Mouse (Mus musculus) heart, postnatal 0 days (tissue): ENCODE results near the gene Acsf2. TPM values are rescaled to one million over a fixed set of nuclear protein-coding genes. Genes with fewer than 3 reads are reported as not detected.

ENCODE experiments used
- ATAC-seq: fragments of 200-750 bp; cut with Nextera tagmentation; 2 replicates; pipeline ENCODE4 v1.8.0; 2017; ENCODE audit warnings: low read depth, moderate number of reproducible peaks, moderate library complexity; ENCODE audit not compliant: insufficient read depth
- DNase-seq: peaks from one replicate; pipeline ENCODE4 v3.0.0-alpha.2; 2016; ENCODE audit warnings: low spot score
- H3K27ac ChIP-seq: fragments of 300-500 bp; sonication (generic); 2 replicates; pipeline ENCODE4 v1.5.1; 2014; ENCODE audit warnings: low read depth, mild to moderate bottlenecking
- H3K27me3 ChIP-seq: fragments of 300-500 bp; sonication (generic); 2 replicates; pipeline ENCODE4 v1.6.1; 2014; ENCODE audit warnings: low read length, mixed read lengths; ENCODE audit not compliant: control insufficient read depth, insufficient read depth
- H3K36me3 ChIP-seq: fragments of 300-500 bp; sonication (generic); replicated peaks from 2 replicates; pipeline ENCODE4 v1.6.1; 2014; ENCODE audit warnings: low read length, mixed read lengths; ENCODE audit not compliant: control insufficient read depth, insufficient read depth
- H3K4me1 ChIP-seq: fragments of 300-500 bp; sonication (generic); 2 replicates; pipeline ENCODE4 v1.6.1; 2014; ENCODE audit warnings: antibody characterized with exemption; ENCODE audit not compliant: control insufficient read depth, insufficient read depth
- H3K4me2 ChIP-seq: fragments of 300-500 bp; sonication (generic); 2 replicates; pipeline ENCODE4 v1.6.1; 2014; ENCODE audit warnings: low read depth, mild to moderate bottlenecking, low read length, moderate library complexity
- H3K4me3 ChIP-seq: fragments of 300-500 bp; sonication (generic); 2 replicates; pipeline ENCODE4 v1.5.1; 2014; ENCODE audit warnings: low read depth, low read length
- H3K9ac ChIP-seq: fragments of 300-500 bp; sonication (generic); replicated peaks from 2 replicates; pipeline ENCODE4 v1.6.1; 2014; ENCODE audit warnings: low read depth, low read length, mixed read lengths
- H3K9me3 ChIP-seq: fragments of 300-500 bp; sonication (generic); replicated peaks from 2 replicates; pipeline ENCODE4 v1.6.1; 2016; ENCODE audit warnings: low read length; ENCODE audit not compliant: control insufficient read depth
- CTCF ChIP-seq: IDR thresholded peaks from 2 replicates; pipeline ENCODE4 v1.5.1; 2016; ENCODE audit warnings: antibody characterized with exemption, control low read depth, low read depth
- EP300 ChIP-seq: IDR thresholded peaks from 2 replicates; pipeline ENCODE4 v1.6.1; 2016; ENCODE audit warnings: antibody characterized with exemption, low read depth
- WGBS: fragments of 180-500 bp; shearing (Covaris S2); extraction: QIAGEN DNeasy Blood & Tissue Kit; methylation state at CpG from one replicate; pipeline ENCODE4 v1.1.7; 2014; 5-methylcytosine and 5-hydroxymethylcytosine counted together
- polyA plus RNA-seq: library from polyadenylated mRNA; unstranded; fragments of >200 nt; fragmentation: Nextera tagmentation; extraction: Ambion mirVana; gene quantifications from 2 replicates; pipeline ENCODE4 v1.2.1, GENCODE M21; 2015
- total RNA-seq: library from RNA; depleted of rRNA; stranded (reverse); fragments of >200 nt; gene quantifications from 2 replicates; pipeline ENCODE4 v1.2.3, GENCODE M21; 2014; ENCODE audit warnings: low replicate concordance

Gene Acsf2
- total and polyA plus RNA-seq, 2 experiments from 2014 or later: 2.6 to 6.6 TPM

DNA sequence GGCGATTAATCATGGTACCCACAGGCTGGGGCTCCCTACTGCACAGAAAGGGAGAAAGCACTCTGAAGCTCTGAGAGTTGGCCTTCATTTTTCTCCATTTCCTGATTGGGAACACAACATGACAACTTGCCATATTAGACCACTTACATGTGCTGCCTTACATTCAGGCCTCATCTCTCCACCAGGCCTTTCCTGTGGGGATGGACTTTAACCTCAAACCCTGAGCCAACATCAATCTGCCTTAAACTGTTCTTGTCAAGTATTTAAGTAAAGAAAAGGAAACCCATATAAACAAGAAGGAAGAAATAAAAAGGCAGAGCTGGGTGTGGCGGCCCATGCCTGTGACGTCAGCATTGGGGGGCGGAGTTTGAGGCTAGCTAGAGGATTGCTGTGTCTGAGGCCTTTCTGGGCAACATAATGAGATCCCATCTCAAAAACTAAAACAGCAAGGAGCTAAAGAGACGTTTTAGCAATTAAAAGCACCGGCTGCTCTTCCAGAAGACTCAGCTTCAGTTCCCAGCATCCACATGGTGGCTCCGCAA is 5.3 kb downstream of the Acsf2 start:
- TF ChIP-seq CTCF: no peak
- no peak for TF ChIP-seq EP300
- no peak overlapping the region; the same call in 1 of the 2 replicates for H3K27ac ChIP-seq
- no peak overlapping the region for H3K4me2 ChIP-seq
- ATAC-seq: no peak
- H3K36me3 ChIP-seq: no peaks in the 10 kb centered on the region
- DNase-seq: no peak
- WGBS: 68% methylated on average over 7 of the region's 7 CpGs
- no peaks in the 10 kb centered on the region for H3K27me3 ChIP-seq
- peaks cover 2% of the 10 kb centered on the region; the same call in 1 of the 2 replicates for H3K4me1 ChIP-seq
- no peaks in the 10 kb centered on the region for H3K9me3 ChIP-seq
- no peak overlapping the region for H3K4me3 ChIP-seq
- no peak overlapping the region for H3K9ac ChIP-seq

DNA sequence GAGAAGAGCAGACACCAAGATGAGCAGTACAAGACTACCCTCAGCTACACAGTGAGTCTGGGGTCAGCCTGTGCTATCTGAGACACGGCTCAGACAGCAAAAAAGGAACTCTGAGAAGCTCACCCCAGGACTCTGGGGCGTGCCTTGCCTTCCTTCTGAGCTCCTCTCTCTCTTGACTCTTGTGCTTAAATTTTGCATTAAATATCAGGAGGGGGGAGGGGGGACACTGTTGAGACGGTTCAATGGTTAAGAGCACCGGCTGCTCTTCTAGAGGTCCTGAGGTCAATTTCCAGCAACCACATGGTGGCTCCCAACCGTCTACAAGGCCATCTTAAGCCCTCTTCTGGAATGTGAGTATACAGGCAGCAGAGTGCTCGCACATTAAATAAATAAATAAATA is 14.2 kb downstream of the Acsf2 start:
- H3K9me3 ChIP-seq: no peaks in the 10 kb centered on the region
- H3K9ac ChIP-seq: no peak overlapping the region
- H3K4me1 ChIP-seq: no peaks in the 10 kb centered on the region
- H3K4me3 ChIP-seq: no peak overlapping the region
- no peak overlapping the region for H3K4me2 ChIP-seq
- no peaks in the 10 kb centered on the region for H3K36me3 ChIP-seq
- no peak overlapping the region for H3K27ac ChIP-seq
- H3K27me3 ChIP-seq: no peaks in the 10 kb centered on the region
- DNase-seq: no peak
- 83% methylated on average over 6 of the region's 6 CpGs for WGBS
- ATAC-seq: no peak
- TF ChIP-seq EP300 (no peak), CTCF (no peak)

DNA sequence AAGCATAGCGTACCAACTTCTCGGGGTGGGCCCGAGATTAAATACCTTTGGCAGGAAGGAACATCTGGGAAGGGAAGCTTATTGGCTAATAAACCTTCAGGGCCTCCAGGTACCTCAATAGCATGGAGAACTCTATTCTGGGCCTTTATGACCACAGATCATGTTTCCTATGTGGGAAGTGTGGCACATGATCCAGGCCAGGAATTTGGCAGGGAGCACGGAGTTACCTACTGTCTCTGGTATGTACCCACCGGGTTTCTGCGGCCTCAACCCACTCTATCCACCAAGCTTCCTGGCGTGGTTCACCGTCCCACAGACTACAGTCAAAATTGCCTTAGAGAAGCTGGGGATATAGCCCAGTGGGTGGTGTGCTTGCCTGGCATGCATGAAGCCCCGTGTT is 16.6 kb downstream of the Acsf2 start:
- no peak overlapping the region for H3K4me2 ChIP-seq
- ATAC-seq (no peak), DNase-seq (no peak)
- H3K4me3 ChIP-seq: no peak overlapping the region
- no peak overlapping the region for H3K27ac ChIP-seq
- H3K36me3 ChIP-seq: no peaks in the 10 kb centered on the region
- TF ChIP-seq EP300: no peak
- TF ChIP-seq CTCF: no peak
- no peaks in the 10 kb centered on the region for H3K27me3 ChIP-seq
- WGBS: 80% methylated on average over 9 of the region's 9 CpGs
- H3K9me3 ChIP-seq: no peaks in the 10 kb centered on the region
- no peaks in the 10 kb centered on the region for H3K4me1 ChIP-seq
- no peak overlapping the region for H3K9ac ChIP-seq

DNA sequence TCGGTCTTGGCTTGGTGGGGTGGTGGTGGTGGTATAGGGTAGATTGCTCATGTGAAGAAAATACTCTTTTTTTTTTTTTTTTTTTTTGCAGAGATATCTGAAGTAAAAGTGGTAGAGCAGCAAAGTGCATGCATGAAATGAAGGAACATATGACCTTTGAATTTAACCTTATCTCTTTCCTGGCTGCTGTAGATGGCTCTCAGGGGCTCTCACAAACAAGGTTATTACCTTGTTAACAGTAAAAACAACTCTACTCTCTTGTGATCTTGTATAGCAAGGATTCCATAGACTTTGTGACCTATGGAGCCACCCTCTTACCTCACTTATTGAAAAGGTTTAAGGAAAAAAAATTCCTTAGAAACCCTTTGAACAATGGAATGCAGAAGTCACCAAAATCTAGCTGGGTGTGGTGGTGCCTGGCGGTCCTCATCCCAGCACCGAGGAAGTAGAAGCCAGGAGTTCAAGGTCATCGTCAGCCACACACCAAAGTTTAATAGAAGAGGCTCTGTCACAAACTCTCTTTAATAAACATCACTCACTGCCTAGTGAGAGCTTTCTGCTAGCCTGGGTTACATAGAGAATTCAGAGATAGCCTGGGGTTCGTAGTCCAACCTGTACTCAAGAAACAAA is 21.4 kb downstream of the Acsf2 start:
- Histone ChIP-seq H3K9me3 (no peaks in the 10 kb centered on the region), H3K36me3 (no peaks in the 10 kb centered on the region; the same call in 1 of the 2 replicates), H3K4me1 (no peaks in the 10 kb centered on the region), H3K27me3 (no peaks in the 10 kb centered on the region), H3K27ac (no peak overlapping the region), H3K9ac (no peak overlapping the region), H3K4me3 (no peak overlapping the region), H3K4me2 (no peak overlapping the region)
- ATAC-seq (no peak), DNase-seq (no peak)
- TF ChIP-seq EP300: no peak
- TF ChIP-seq CTCF: no peak
- 87% methylated on average over 5 of the region's 5 CpGs for WGBS

DNA sequence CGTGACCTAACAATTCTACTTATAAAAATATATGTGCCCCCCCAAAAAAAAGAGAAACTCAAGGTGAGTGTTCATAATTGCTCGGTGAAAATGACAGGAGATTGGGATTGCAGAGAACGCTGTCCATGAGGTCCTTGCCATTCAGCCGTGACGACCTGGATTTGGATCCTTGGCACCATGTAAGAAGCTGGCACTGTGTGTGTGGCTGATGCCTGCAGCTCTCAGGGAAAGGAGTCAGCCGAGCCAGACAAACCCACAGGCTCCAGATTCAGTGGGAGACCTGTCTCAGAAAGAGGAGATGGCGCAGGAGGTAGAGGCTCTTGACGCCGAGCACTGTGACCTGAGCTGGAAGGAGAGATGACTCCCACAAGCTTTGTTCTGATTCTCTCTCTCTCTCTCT is 25.3 kb downstream of the Acsf2 start:
- no peaks in the 10 kb centered on the region for H3K4me1 ChIP-seq
- no peak overlapping the region for H3K27ac ChIP-seq
- H3K27me3 ChIP-seq: no peaks in the 10 kb centered on the region
- no peak overlapping the region for H3K9ac ChIP-seq
- no peaks in the 10 kb centered on the region; the same call in 1 of the 2 replicates for H3K36me3 ChIP-seq
- WGBS: 89% methylated on average over 9 of the region's 9 CpGs
- ATAC-seq: no peak
- H3K4me3 ChIP-seq: no peak overlapping the region
- no peaks in the 10 kb centered on the region for H3K9me3 ChIP-seq
- no peak overlapping the region for H3K4me2 ChIP-seq
- DNase-seq: no peak
- TF ChIP-seq EP300 (no peak), CTCF (no peak)

DNA sequence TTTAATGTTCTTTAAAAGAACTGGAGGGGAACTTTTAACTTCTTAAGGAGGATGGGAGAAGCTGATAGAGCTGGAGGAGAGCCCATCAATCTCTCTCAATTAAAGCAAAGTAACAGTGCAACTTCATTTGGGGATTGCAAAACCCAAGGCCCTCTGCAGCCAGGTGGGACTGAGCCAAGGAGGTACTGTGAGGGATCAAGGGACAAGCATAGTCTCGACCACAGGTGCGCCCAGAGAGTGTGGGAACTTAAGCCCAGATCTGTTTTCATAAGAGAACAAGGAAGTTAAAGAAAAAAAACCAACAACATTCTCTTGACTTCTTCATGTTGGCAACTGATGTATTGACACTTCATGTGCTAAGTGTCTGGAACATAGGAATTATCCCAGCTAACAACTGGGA is 26.6 kb downstream of the Acsf2 start:
- Histone ChIP-seq H3K9ac (no peak overlapping the region), H3K36me3 (no peaks in the 10 kb centered on the region; the same call in 1 of the 2 replicates), H3K27ac (no peak overlapping the region), H3K4me3 (no peak overlapping the region), H3K27me3 (no peaks in the 10 kb centered on the region), H3K4me2 (no peak overlapping the region), H3K9me3 (no peaks in the 10 kb centered on the region), H3K4me1 (no peaks in the 10 kb centered on the region)
- 65% methylated on average over 2 of the region's 2 CpGs for WGBS
- TF ChIP-seq EP300 (no peak), CTCF (no peak)
- no peak for DNase-seq
- ATAC-seq: no peak
